Mouse (Mus musculus): Measurements from ENCODE around the gene Dnm3. TPM values are rescaled to one million over a fixed set of nuclear protein-coding genes. Genes with fewer than 3 reads are reported as not detected.

Dnm3 gene
- polyA plus RNA-seq, 1 experiment: 3.5 TPM

GRCm38 (mm10) chr1:162247216-162247615, 230.6 kb downstream of the Dnm3 start:
- 84% methylated on average over 5 of the region's 5 CpGs for WGBS
- H3K4me3 ChIP-seq (replicated peaks; ENCODE audit: control insufficient read depth, low read depth, low read length): no peak overlapping the region
- TF ChIP-seq CTCF (IDR thresholded peaks at IDR 0.05; ENCODE audit: control insufficient read depth, insufficient read depth, low read length) (no peak), POLR2A (IDR thresholded peaks at IDR 0.05; ENCODE audit: borderline replicate concordance, control insufficient read depth, low read depth, low read length) (no peak)
- no peaks in the 10 kb centered on the region for H3K4me1 ChIP-seq (ENCODE audit: control insufficient read depth, insufficient read depth, low read length)
- H3K27ac ChIP-seq (ENCODE audit: control insufficient read depth, insufficient read depth, low read depth, low read length, poor library complexity): no peak overlapping the region

GRCm38 (mm10) chr1:162243651-162243990, 234.2 kb downstream of the Dnm3 start:
- no peaks in the 10 kb centered on the region for H3K4me1 ChIP-seq (ENCODE audit: control insufficient read depth, insufficient read depth, low read length)
- no peak for TF ChIP-seq CTCF (IDR thresholded peaks at IDR 0.05; ENCODE audit: control insufficient read depth, insufficient read depth, low read length)
- TF ChIP-seq POLR2A (IDR thresholded peaks at IDR 0.05; ENCODE audit: borderline replicate concordance, control insufficient read depth, low read depth, low read length): no peak
- no peak overlapping the region for H3K4me3 ChIP-seq (replicated peaks; ENCODE audit: control insufficient read depth, low read depth, low read length)
- no peak overlapping the region for H3K27ac ChIP-seq (ENCODE audit: control insufficient read depth, insufficient read depth, low read depth, low read length, poor library complexity)
- WGBS: 80% methylated on average over 2 of the region's 2 CpGs

GRCm38 (mm10) chr1:162242980-162243650, 234.7 kb downstream of the Dnm3 start:
- Histone ChIP-seq H3K4me1 (ENCODE audit: control insufficient read depth, insufficient read depth, low read length) (no peaks in the 10 kb centered on the region), H3K27ac (ENCODE audit: control insufficient read depth, insufficient read depth, low read depth, low read length, poor library complexity) (no peak overlapping the region), H3K4me3 (replicated peaks; ENCODE audit: control insufficient read depth, low read depth, low read length) (no peak overlapping the region)
- TF ChIP-seq CTCF (IDR thresholded peaks at IDR 0.05; ENCODE audit: control insufficient read depth, insufficient read depth, low read length): no peak
- TF ChIP-seq POLR2A (IDR thresholded peaks at IDR 0.05; ENCODE audit: borderline replicate concordance, control insufficient read depth, low read depth, low read length): no peak
- WGBS: 73% methylated on average over 7 of the region's 7 CpGs

GRCm38 (mm10) chr1:162240720-162241119, 237.1 kb downstream of the Dnm3 start:
- Histone ChIP-seq H3K4me1 (ENCODE audit: control insufficient read depth, insufficient read depth, low read length) (no peaks in the 10 kb centered on the region), H3K4me3 (replicated peaks; ENCODE audit: control insufficient read depth, low read depth, low read length) (no peak overlapping the region), H3K27ac (ENCODE audit: control insufficient read depth, insufficient read depth, low read depth, low read length, poor library complexity) (no peak overlapping the region)
- WGBS: 50% methylated on average over 4 of the region's 4 CpGs
- no peak for TF ChIP-seq POLR2A (IDR thresholded peaks at IDR 0.05; ENCODE audit: borderline replicate concordance, control insufficient read depth, low read depth, low read length)
- TF ChIP-seq CTCF (IDR thresholded peaks at IDR 0.05; ENCODE audit: control insufficient read depth, insufficient read depth, low read length): no peak

GRCm38 (mm10) chr1:162238646-162239045, 239.2 kb downstream of the Dnm3 start:
- TF ChIP-seq POLR2A (IDR thresholded peaks at IDR 0.05; ENCODE audit: borderline replicate concordance, control insufficient read depth, low read depth, low read length): no peak
- no peak for TF ChIP-seq CTCF (IDR thresholded peaks at IDR 0.05; ENCODE audit: control insufficient read depth, insufficient read depth, low read length)
- H3K4me3 ChIP-seq (replicated peaks; ENCODE audit: control insufficient read depth, low read depth, low read length): no peak overlapping the region
- H3K27ac ChIP-seq (ENCODE audit: control insufficient read depth, insufficient read depth, low read depth, low read length, poor library complexity): no peak overlapping the region

GRCm38 (mm10) chr1:162236624-162237159, 241.1 kb downstream of the Dnm3 start:
- Histone ChIP-seq H3K4me3 (replicated peaks; ENCODE audit: control insufficient read depth, low read depth, low read length) (no peak overlapping the region), H3K27ac (ENCODE audit: control insufficient read depth, insufficient read depth, low read depth, low read length, poor library complexity) (no peak overlapping the region), H3K4me1 (ENCODE audit: control insufficient read depth, insufficient read depth, low read length) (no peaks in the 10 kb centered on the region)
- TF ChIP-seq POLR2A (IDR thresholded peaks at IDR 0.05; ENCODE audit: borderline replicate concordance, control insufficient read depth, low read depth, low read length) (no peak), CTCF (IDR thresholded peaks at IDR 0.05; ENCODE audit: control insufficient read depth, insufficient read depth, low read length) (no peak)
- 83% methylated on average over 7 of the region's 7 CpGs for WGBS

More at GRCm38 (mm10) chr1:162238646-162239045, 239.2 kb downstream of the Dnm3 start:
- 53% methylated on average over 3 of the region's 3 CpGs for WGBS
- no peaks in the 10 kb centered on the region for H3K4me1 ChIP-seq (ENCODE audit: control insufficient read depth, insufficient read depth, low read length)

GRCm38 (mm10) chr1:162225621-162226147, 252.2 kb downstream of the Dnm3 start:
- no peak for TF ChIP-seq CTCF (IDR thresholded peaks at IDR 0.05; ENCODE audit: control insufficient read depth, insufficient read depth, low read length)
- TF ChIP-seq POLR2A (IDR thresholded peaks at IDR 0.05; ENCODE audit: borderline replicate concordance, control insufficient read depth, low read depth, low read length): no peak
- no peaks in the 10 kb centered on the region for H3K4me1 ChIP-seq (ENCODE audit: control insufficient read depth, insufficient read depth, low read length)
- 81% methylated on average over 7 of the region's 7 CpGs for WGBS

GRCm38 (mm10) chr1:162224817-162225605, 252.8 kb downstream of the Dnm3 start:
- Histone ChIP-seq H3K4me1 (ENCODE audit: control insufficient read depth, insufficient read depth, low read length) (no peaks in the 10 kb centered on the region), H3K27ac (ENCODE audit: control insufficient read depth, insufficient read depth, low read depth, low read length, poor library complexity) (no peak overlapping the region), H3K4me3 (replicated peaks; ENCODE audit: control insufficient read depth, low read depth, low read length) (no peak overlapping the region)
- WGBS: 68% methylated on average over 10 of the region's 10 CpGs
- TF ChIP-seq POLR2A (IDR thresholded peaks at IDR 0.05; ENCODE audit: borderline replicate concordance, control insufficient read depth, low read depth, low read length): no peak
- no peak for TF ChIP-seq CTCF (IDR thresholded peaks at IDR 0.05; ENCODE audit: control insufficient read depth, insufficient read depth, low read length)

More at GRCm38 (mm10) chr1:162225621-162226147, 252.2 kb downstream of the Dnm3 start:
- Histone ChIP-seq H3K4me3 (replicated peaks; ENCODE audit: control insufficient read depth, low read depth, low read length) (no peak overlapping the region), H3K27ac (ENCODE audit: control insufficient read depth, insufficient read depth, low read depth, low read length, poor library complexity) (no peak overlapping the region)
